13 mouse cellular contexts compared by ENCODE assay signal in the genomic region with DNA sequence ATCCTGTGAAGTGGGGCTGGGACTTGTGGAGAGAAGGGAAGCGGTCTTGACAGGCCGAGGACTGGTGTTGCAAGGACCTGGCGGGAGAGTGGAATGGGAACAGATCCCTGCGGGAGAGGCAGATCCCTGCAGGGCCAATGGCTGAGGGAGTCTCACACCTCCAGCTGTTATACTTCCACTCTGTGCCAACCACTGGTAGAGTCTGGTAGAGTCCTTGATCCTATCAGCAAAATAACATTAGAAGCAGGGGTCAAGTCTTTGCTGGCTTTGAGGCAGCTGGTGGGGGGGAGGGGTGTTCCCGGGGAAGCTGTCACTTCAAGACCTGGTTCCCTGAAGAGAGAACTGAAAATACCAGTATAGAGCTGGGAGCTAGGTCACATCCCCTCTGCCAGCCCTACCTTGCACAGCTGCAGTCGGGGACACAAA. TPM values are rescaled to one million over a fixed set of nuclear protein-coding genes. Genes with fewer than 3 reads are reported as not detected.
DNase-seq lines count a peak whose midpoint lies in the region; ATAC-seq and TF ChIP-seq lines count a peak whose summit lies in the region.
"Had no signal": no experiment of that assay in that cellular context is flagged by ENCODE, and none has a peak within 500 bp of the region (broad histone marks: within the 10 kb centered on the region; RNA-seq: fewer than 3 reads in every experiment).

No protein-coding gene starts in this region.

- H3K4me2 ChIP-seq in liver, embryonic 16.5 days (ENCODE audit: low read depth, low read length): no peak overlapping the region
- H3K4me2 ChIP-seq in liver, embryonic 11.5 days: no peak overlapping the region
- no peak overlapping the region for H3K4me2 ChIP-seq in heart, postnatal 0 days (ENCODE audit: low read depth, low read length)
- H3K4me2 ChIP-seq: neural tube, embryonic 12.5 days had no signal

- no peaks in the 10 kb centered on the region for H3K27me3 ChIP-seq in liver, embryonic 16.5 days (ENCODE audit: control insufficient read depth, insufficient read depth, low read depth, low read length)
- no peaks in the 10 kb centered on the region; the same call in 1 of the 2 replicates for H3K27me3 ChIP-seq in liver, embryonic 11.5 days (replicated peaks; ENCODE audit: control insufficient read depth, insufficient read depth, low read length)
- H3K27me3 ChIP-seq in heart, postnatal 0 days (ENCODE audit: control insufficient read depth, insufficient read depth, low read length): 0 out of 2 replicates have a peak, but pooled peaks cover 3% of the 10 kb centered on the region
- H3K27me3 ChIP-seq in forebrain, embryonic 10.5 days (ENCODE audit: poor library complexity, severe bottlenecking): peaks cover 8% of the 10 kb centered on the region; the same call in 1 of the 2 replicates
- H3K27me3 ChIP-seq: neural tube, embryonic 12.5 days had no signal

- no peak for TF ChIP-seq EP300 in heart, postnatal 0 days (IDR thresholded peaks at IDR 0.05; ENCODE audit: low read depth)

- no peak for ATAC-seq in liver, embryonic 16.5 days (ENCODE audit: low read depth)
- ATAC-seq in liver, embryonic 11.5 days (replicated peaks; ENCODE audit: low FRiP score): no peak
- peak; percentile 32; the same call in 1 of the 2 replicates for ATAC-seq in heart, postnatal 0 days (ENCODE audit: insufficient read depth, low read depth)

- no peaks in the 10 kb centered on the region for H3K9me3 ChIP-seq in liver, embryonic 16.5 days (replicated peaks; ENCODE audit: control insufficient read depth, low read length)
- H3K9me3 ChIP-seq in liver, embryonic 11.5 days (ENCODE audit: control insufficient read depth, low read length): no peaks in the 10 kb centered on the region
- H3K9me3 ChIP-seq in heart, postnatal 0 days (replicated peaks; ENCODE audit: control insufficient read depth, low read length): no peaks in the 10 kb centered on the region
- no peaks in the 10 kb centered on the region for H3K9me3 ChIP-seq in forebrain, embryonic 10.5 days
- H3K9me3 ChIP-seq: G1E; neural tube, embryonic 12.5 days had no signal

- H3K36me3 ChIP-seq in liver, embryonic 16.5 days (ENCODE audit: control insufficient read depth, insufficient read depth): no peaks in the 10 kb centered on the region
- no peaks in the 10 kb centered on the region for H3K36me3 ChIP-seq in liver, embryonic 11.5 days (ENCODE audit: control insufficient read depth, insufficient read depth, low read length)
- H3K36me3 ChIP-seq in heart, postnatal 0 days (replicated peaks; ENCODE audit: control insufficient read depth, insufficient read depth, low read length): no peaks in the 10 kb centered on the region
- no peaks in the 10 kb centered on the region for H3K36me3 ChIP-seq in forebrain, embryonic 10.5 days (replicated peaks)
- H3K36me3 ChIP-seq: G1E; neural tube, embryonic 12.5 days had no signal

- no peak for TF ChIP-seq CTCF in heart, postnatal 0 days (IDR thresholded peaks at IDR 0.05; ENCODE audit: low read depth)

- no peak overlapping the region for H3K4me3 ChIP-seq in liver, embryonic 16.5 days (ENCODE audit: low read depth, low read length)
- no peak overlapping the region for H3K4me3 ChIP-seq in liver, embryonic 11.5 days (ENCODE audit: low read depth, low read length)
- no peak overlapping the region for H3K4me3 ChIP-seq in heart, postnatal 0 days (ENCODE audit: low read depth, low read length)
- no peak overlapping the region for H3K4me3 ChIP-seq in forebrain, embryonic 10.5 days
- H3K4me3 ChIP-seq: neural tube, embryonic 12.5 days had no signal

- 45% methylated on average over 6 of the region's 6 CpGs for WGBS in liver, embryonic 16.5 days (ENCODE audit: insufficient replicate concordance)
- 39% methylated on average over 6 of the region's 6 CpGs for WGBS in liver, embryonic 11.5 days
- WGBS in heart, postnatal 0 days: 25% methylated on average over 6 of the region's 6 CpGs
- 69% methylated on average over 6 of the region's 6 CpGs for WGBS in forebrain, embryonic 10.5 days

- H3K27ac ChIP-seq in liver, embryonic 16.5 days (ENCODE audit: low read length): 0 out of 2 replicates have a peak overlapping the region, but pooled peaks have one; percentile 10
- H3K27ac ChIP-seq in liver, embryonic 11.5 days (ENCODE audit: low read depth, low read length): no peak overlapping the region
- no peak overlapping the region for H3K27ac ChIP-seq in heart, postnatal 0 days (ENCODE audit: low read depth)
- no peak overlapping the region for H3K27ac ChIP-seq in forebrain, embryonic 10.5 days
- H3K27ac ChIP-seq: neural tube, embryonic 12.5 days had no signal

- H3K4me1 ChIP-seq in liver, embryonic 16.5 days (ENCODE audit: control insufficient read depth, low read depth, low read length): no peaks in the 10 kb centered on the region
- H3K4me1 ChIP-seq in liver, embryonic 11.5 days (replicated peaks; ENCODE audit: control insufficient read depth, insufficient read depth, low read length): no peaks in the 10 kb centered on the region
- H3K4me1 ChIP-seq in heart, postnatal 0 days (ENCODE audit: control insufficient read depth, insufficient read depth): peaks cover 27% of the 10 kb centered on the region
- peaks cover 20% of the 10 kb centered on the region for H3K4me1 ChIP-seq in forebrain, embryonic 10.5 days

- no peak for DNase-seq in liver, embryonic 11.5 days (ENCODE audit: low spot score)
- peak; percentile 16 for DNase-seq in gonadal fat pad, adult 2 months (ENCODE audit: low read depth)
- DNase-seq in heart, postnatal 0 days (ENCODE audit: low spot score): peak; percentile 49
- DNase-seq in retina, embryonic 14.5 days (ENCODE audit: low spot score): peak; percentile 8
- DNase-seq in gastrocnemius, postnatal 10 days: no peak
- no peak for DNase-seq in forebrain, embryonic 10.5 days (ENCODE audit: extremely low spot score, low spot score)
- DNase-seq: cerebellum, postnatal 10 days; gastrocnemius, postnatal 36 days had no signal

- no peak overlapping the region for H3K9ac ChIP-seq in liver, embryonic 16.5 days (ENCODE audit: low read depth, low read length)
- H3K9ac ChIP-seq in liver, embryonic 11.5 days (ENCODE audit: low read depth, low read length): no peak overlapping the region
- H3K9ac ChIP-seq in heart, postnatal 0 days (replicated peaks; ENCODE audit: low read depth, low read length): no peak overlapping the region
- H3K9ac ChIP-seq: neural tube, embryonic 12.5 days had no signal

RNA-seq across cellular contexts. Expression of gene Gpr35, which starts 25.5 kb away (rescaled TPM):
- 0.65 and 0.76 TPM in 2 replicates for polyA plus RNA-seq in liver, embryonic 16.5 days (2015; fragmentation: Nextera tagmentation; extraction: Ambion mirVana)
- 0.27 and 0.71 TPM in 2 replicates for polyA plus RNA-seq in liver, embryonic 11.5 days (2014; fragmentation: Nextera tagmentation; extraction: Ambion mirVana)
- polyA plus RNA-seq in gonadal fat pad, adult 2 months (2012; rRNA removed): 1.7 and 2.3 TPM in 2 replicates
- total RNA-seq in heart, postnatal 0 days (2014; rRNA removed; ENCODE audit: low replicate concordance): 0.23 and 0.85 TPM in 2 replicates
- 0.27 and 0.34 TPM in 2 replicates for polyA plus RNA-seq in heart, postnatal 0 days (2015; fragmentation: Nextera tagmentation; extraction: Ambion mirVana)
- under 1 TPM; 0.12 to 0.56 TPM for total RNA-seq in gastrocnemius, postnatal 10 days (2021)
- 0.05 and 0.14 TPM in 2 replicates for polyA plus RNA-seq in forebrain, embryonic 10.5 days (2016; fragmentation: Nextera tagmentation; extraction: Ambion mirVana)

RNA-seq across cellular contexts. Expression of gene Aqp12, which starts 30.0 kb away (rescaled TPM):
- polyA plus RNA-seq in liver, embryonic 16.5 days (2015; fragmentation: Nextera tagmentation; extraction: Ambion mirVana): 0.38 TPM in 1 of 2 replicates, not detected in the other
- polyA plus RNA-seq in liver, embryonic 11.5 days (2014; fragmentation: Nextera tagmentation; extraction: Ambion mirVana): not detected in 2 replicates
- polyA plus RNA-seq in gonadal fat pad, adult 2 months (2012; rRNA removed): not detected in 2 replicates
- not detected in 2 replicates for total RNA-seq in heart, postnatal 0 days (2014; rRNA removed; ENCODE audit: low replicate concordance)
- polyA plus RNA-seq in heart, postnatal 0 days (2015; fragmentation: Nextera tagmentation; extraction: Ambion mirVana): not detected in 2 replicates
- not detected for total RNA-seq in gastrocnemius, postnatal 10 days (2021)
- not detected in 2 replicates for polyA plus RNA-seq in forebrain, embryonic 10.5 days (2016; fragmentation: Nextera tagmentation; extraction: Ambion mirVana)
- total RNA-seq: G1E; gastrocnemius, postnatal 36 days had no signal
- polyA plus RNA-seq: forebrain, embryonic 11.5 days; G1E; limb, embryonic 11.5 days; neural tube, embryonic 12.5 days had no signal

RNA-seq across cellular contexts. Expression of gene Capn10, which starts 42.0 kb away (rescaled TPM):
- polyA plus RNA-seq in liver, embryonic 16.5 days (2015; fragmentation: Nextera tagmentation; extraction: Ambion mirVana): 17.5 and 22.4 TPM in 2 replicates
- polyA plus RNA-seq in liver, embryonic 11.5 days (2014; fragmentation: Nextera tagmentation; extraction: Ambion mirVana): 20.9 and 21.3 TPM in 2 replicates
- polyA plus RNA-seq in gonadal fat pad, adult 2 months (2012; rRNA removed): 69.2 and 75.1 TPM in 2 replicates
- total RNA-seq in heart, postnatal 0 days (2014; rRNA removed; ENCODE audit: low replicate concordance): 41.9 and 46.3 TPM in 2 replicates
- polyA plus RNA-seq in heart, postnatal 0 days (2015; fragmentation: Nextera tagmentation; extraction: Ambion mirVana): 10.7 and 12.0 TPM in 2 replicates
- total RNA-seq in gastrocnemius, postnatal 10 days (2021): 1 to 10 TPM; 5.5 to 7.9 TPM
- 37.3 and 42.7 TPM in 2 replicates for polyA plus RNA-seq in forebrain, embryonic 10.5 days (2016; fragmentation: Nextera tagmentation; extraction: Ambion mirVana)

Comparison
In these comparisons a context has a peak if more than half of its experiments do, and no peak if none do; other contexts are left out.
1. DNase-seq: peak in gonadal fat pad, adult 2 months (single experiment), heart, postnatal 0 days (single experiment) and retina, embryonic 14.5 days (single experiment); none in liver, embryonic 11.5 days (single experiment), gastrocnemius, postnatal 10 days (single experiment) and forebrain, embryonic 10.5 days (single experiment).